Mouse (Mus musculus): ENCODE measurements around the gene Clca3b. TPM values are rescaled to one million over a fixed set of nuclear protein-coding genes. Genes with fewer than 3 reads are reported as not detected.
"Not testable (repeated sequence)": the region's sequence is repeated elsewhere in the genome, so short reads cannot be mapped to it uniquely, and the experiment has no call there.

The Clca3b gene
- polyA plus RNA-seq, 1 experiment from 2014 or later, result not detected

GRCm38 (mm10) chr3:144808153-144808925 lies 40.8 kb downstream of the Clca3b start:
- 66% methylated on average over 16 of the region's 17 CpGs for whole genome bisulfite sequencing
- not testable (repeated sequence) for H3K4me2 ChIP-seq; H3K4me3 ChIP-seq; H3K36me3 ChIP-seq; H3K9ac ChIP-seq; H3K27ac ChIP-seq; H3K4me1 ChIP-seq (replicated peaks); H3K9me3 ChIP-seq; H3K27me3 ChIP-seq; ATAC-seq (ENCODE audit: low FRiP score)

GRCm38 (mm10) chr3:144806626-144807025 lies 42.5 kb downstream of the Clca3b start:
- not testable (repeated sequence) for H3K4me1 ChIP-seq (replicated peaks); H3K27ac ChIP-seq; ATAC-seq (ENCODE audit: low FRiP score); H3K4me3 ChIP-seq; H3K9me3 ChIP-seq; H3K4me2 ChIP-seq; H3K27me3 ChIP-seq; H3K9ac ChIP-seq; H3K36me3 ChIP-seq
- WGBS, result 57% methylated on average over 2 of the region's 2 CpGs

GRCm38 (mm10) chr3:144801861-144802260 lies 47.3 kb downstream of the Clca3b start:
- H3K27me3 ChIP-seq, result no peaks in the 10 kb centered on the region
- no peak overlapping the region for H3K9ac ChIP-seq
- H3K36me3 ChIP-seq, result no peaks in the 10 kb centered on the region
- ATAC-seq (ENCODE audit: low FRiP score), result no peak
- no peak overlapping the region for H3K4me3 ChIP-seq
- H3K4me2 ChIP-seq, result no peak overlapping the region
- H3K9me3 ChIP-seq, result no peaks in the 10 kb centered on the region
- H3K4me1 ChIP-seq (replicated peaks), result no peaks in the 10 kb centered on the region
- H3K27ac ChIP-seq, result no peak overlapping the region
- 41% methylated on average over 8 of the region's 8 CpGs for WGBS

- no peaks in the 10 kb centered on the region for H3K4me1 ChIP-seq (replicated peaks)
- 85% methylated on average over 11 of the region's 11 CpGs for whole genome bisulfite sequencing
Observed at GRCm38 (mm10) chr3:144785181-144786148, 63.7 kb downstream of the Clca3b start.

More at GRCm38 (mm10) chr3:144785181-144786148, 63.7 kb downstream of the Clca3b start:
- no peak overlapping the region for H3K9ac ChIP-seq
- H3K36me3 ChIP-seq, result no peaks in the 10 kb centered on the region
- ATAC-seq (ENCODE audit: low FRiP score), result no peak
- no peak overlapping the region for H3K27ac ChIP-seq
- no peak overlapping the region for H3K4me2 ChIP-seq
- no peaks in the 10 kb centered on the region for H3K9me3 ChIP-seq
- no peak overlapping the region for H3K4me3 ChIP-seq
- H3K27me3 ChIP-seq, result no peaks in the 10 kb centered on the region

Other genes starting within 250 kb of the Clca3b start
- 109 and 113 TPM in 2 replicates for gene Sh3glb1, start 129.0 kb downstream of the Clca3b start, polyA plus RNA-seq (2015; fragmentation: Nextera tagmentation; extraction: Ambion mirVana)
- 0.13 and 0.14 TPM in 2 replicates for gene Clca3a1, start 88.4 kb downstream of the Clca3b start, polyA plus RNA-seq (2015; fragmentation: Nextera tagmentation; extraction: Ambion mirVana)
- gene Clca3a2, start 29.9 kb downstream of the Clca3b start, polyA plus RNA-seq (2015; fragmentation: Nextera tagmentation; extraction: Ambion mirVana), result not detected in 2 replicates
- gene Clca4b, start 83.2 kb upstream of the Clca3b start, polyA plus RNA-seq (2015; fragmentation: Nextera tagmentation; extraction: Ambion mirVana), result not detected in 2 replicates
- gene Clca4a, start 125.7 kb upstream of the Clca3b start, polyA plus RNA-seq (2015; fragmentation: Nextera tagmentation; extraction: Ambion mirVana), result not detected in 2 replicates
- gene Clca1, start 183.4 kb upstream of the Clca3b start, polyA plus RNA-seq (2015; fragmentation: Nextera tagmentation; extraction: Ambion mirVana), result not detected in 2 replicates